Mouse (Mus musculus): ENCODE results near the gene Tatdn2. TPM values are rescaled to one million over a fixed set of nuclear protein-coding genes. Genes with fewer than 3 reads are reported as not detected.

Tatdn2 gene
- polyA plus RNA-seq, 1 experiment: 41.0 TPM

DNA sequence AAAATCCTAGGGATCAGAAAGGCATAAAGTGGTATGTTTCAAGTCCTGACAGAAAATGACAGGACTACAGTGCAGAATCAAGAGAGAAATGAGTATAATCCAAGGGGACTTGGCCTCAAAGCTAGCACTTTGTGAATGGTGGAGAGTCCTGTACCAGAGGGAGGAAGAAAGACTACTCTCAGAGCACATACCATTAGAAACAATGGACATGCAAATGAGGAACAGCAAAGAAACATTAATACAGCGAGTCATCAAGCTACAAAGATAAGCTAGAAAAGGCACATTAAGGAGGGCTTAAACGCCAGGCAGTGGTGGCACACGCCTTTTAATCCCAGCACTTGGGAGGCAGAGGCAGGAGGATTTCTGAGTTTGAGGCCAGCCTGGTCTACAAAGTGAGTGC is 34.4 kb downstream of the Tatdn2 start:
- Histone ChIP-seq H3ac (ENCODE audit: control insufficient read depth, insufficient read length, low read depth) (no peak overlapping the region), H3K27me3 (ENCODE audit: control insufficient read depth, insufficient read depth, insufficient read length) (no peaks in the 10 kb centered on the region), H3K79me2 (ENCODE audit: control insufficient read depth, insufficient read depth) (peaks cover 26% of the 10 kb centered on the region), H3K36me3 (ENCODE audit: control insufficient read depth, insufficient read depth) (peaks cover 95% of the 10 kb centered on the region), H3K79me3 (ENCODE audit: low read depth) (peaks cover 2% of the 10 kb centered on the region), H3K4me3 (ENCODE audit: insufficient read depth, poor library complexity, severe bottlenecking) (no peak overlapping the region)
- TF ChIP-seq MYOD1 (IDR thresholded peaks at IDR 0.05; ENCODE audit: control insufficient read depth, insufficient read length, low read depth) (no peak), USF1 (IDR thresholded peaks at IDR 0.05; ENCODE audit: low read depth) (no peak), CEBPB (IDR thresholded peaks at IDR 0.05; ENCODE audit: low read depth) (no peak), MYOG (IDR thresholded peaks at IDR 0.05; ENCODE audit: control insufficient read depth, extremely low read depth, insufficient read length) (no peak), FOSL1 (IDR thresholded peaks at IDR 0.05; ENCODE audit: insufficient read depth, low read length, poor library complexity, severe bottlenecking) (no peak), MAX (IDR thresholded peaks at IDR 0.05) (no peak), CTCF (IDR thresholded peaks at IDR 0.05; ENCODE audit: control insufficient read depth, insufficient read depth, insufficient read length) (no peak)

DNA sequence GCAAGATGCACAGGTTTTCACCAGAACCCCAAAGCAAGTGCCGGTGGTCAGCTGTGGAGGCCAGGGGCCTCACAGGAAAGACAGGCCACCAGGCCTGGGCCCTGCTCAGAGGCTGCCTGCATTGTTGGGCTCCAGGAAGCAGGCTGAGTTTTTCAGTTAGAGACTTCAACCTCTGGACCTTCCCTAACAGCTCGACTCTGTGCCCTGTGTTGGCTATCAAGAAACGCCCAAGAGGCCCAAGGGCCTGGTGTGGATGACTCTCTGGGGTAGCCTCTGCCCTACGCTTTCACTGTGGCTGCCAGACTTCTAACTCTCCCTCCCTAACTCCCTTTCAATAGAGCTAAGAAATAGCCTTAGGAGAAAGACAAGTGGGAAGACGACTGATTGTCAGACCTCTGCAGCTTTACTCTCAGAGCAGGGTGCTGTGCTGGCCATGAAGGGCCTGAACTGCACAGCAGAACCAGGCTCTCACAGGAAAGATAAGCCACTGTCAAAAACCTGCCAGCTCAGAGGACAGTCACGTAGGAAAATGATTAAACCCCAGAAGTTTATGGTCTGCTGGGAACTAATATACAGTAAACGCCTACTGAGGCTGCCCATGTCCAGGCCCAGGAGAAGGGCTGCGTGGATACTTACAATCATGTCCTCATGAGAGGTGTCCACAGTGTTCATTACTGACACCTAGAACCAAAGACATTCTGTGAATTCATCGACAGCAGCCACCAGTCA is 40.6 kb downstream of the Tatdn2 start:
- peaks cover 61% of the 10 kb centered on the region for H3K36me3 ChIP-seq (ENCODE audit: control insufficient read depth, insufficient read depth)
- H3K79me3 ChIP-seq (ENCODE audit: low read depth): peaks cover 32% of the 10 kb centered on the region
- H3K4me3 ChIP-seq (ENCODE audit: insufficient read depth, poor library complexity, severe bottlenecking): no peak overlapping the region
- peaks cover 54% of the 10 kb centered on the region for H3K79me2 ChIP-seq (ENCODE audit: control insufficient read depth, insufficient read depth)
- TF ChIP-seq FOSL1 (IDR thresholded peaks at IDR 0.05; ENCODE audit: insufficient read depth, low read length, poor library complexity, severe bottlenecking) (no peak), MYOG (IDR thresholded peaks at IDR 0.05; ENCODE audit: control insufficient read depth, extremely low read depth, insufficient read length) (no peak)
- no peaks in the 10 kb centered on the region for H3K27me3 ChIP-seq (ENCODE audit: control insufficient read depth, insufficient read depth, insufficient read length)
- H3ac ChIP-seq (ENCODE audit: control insufficient read depth, insufficient read length, low read depth): no peak overlapping the region

DNA sequence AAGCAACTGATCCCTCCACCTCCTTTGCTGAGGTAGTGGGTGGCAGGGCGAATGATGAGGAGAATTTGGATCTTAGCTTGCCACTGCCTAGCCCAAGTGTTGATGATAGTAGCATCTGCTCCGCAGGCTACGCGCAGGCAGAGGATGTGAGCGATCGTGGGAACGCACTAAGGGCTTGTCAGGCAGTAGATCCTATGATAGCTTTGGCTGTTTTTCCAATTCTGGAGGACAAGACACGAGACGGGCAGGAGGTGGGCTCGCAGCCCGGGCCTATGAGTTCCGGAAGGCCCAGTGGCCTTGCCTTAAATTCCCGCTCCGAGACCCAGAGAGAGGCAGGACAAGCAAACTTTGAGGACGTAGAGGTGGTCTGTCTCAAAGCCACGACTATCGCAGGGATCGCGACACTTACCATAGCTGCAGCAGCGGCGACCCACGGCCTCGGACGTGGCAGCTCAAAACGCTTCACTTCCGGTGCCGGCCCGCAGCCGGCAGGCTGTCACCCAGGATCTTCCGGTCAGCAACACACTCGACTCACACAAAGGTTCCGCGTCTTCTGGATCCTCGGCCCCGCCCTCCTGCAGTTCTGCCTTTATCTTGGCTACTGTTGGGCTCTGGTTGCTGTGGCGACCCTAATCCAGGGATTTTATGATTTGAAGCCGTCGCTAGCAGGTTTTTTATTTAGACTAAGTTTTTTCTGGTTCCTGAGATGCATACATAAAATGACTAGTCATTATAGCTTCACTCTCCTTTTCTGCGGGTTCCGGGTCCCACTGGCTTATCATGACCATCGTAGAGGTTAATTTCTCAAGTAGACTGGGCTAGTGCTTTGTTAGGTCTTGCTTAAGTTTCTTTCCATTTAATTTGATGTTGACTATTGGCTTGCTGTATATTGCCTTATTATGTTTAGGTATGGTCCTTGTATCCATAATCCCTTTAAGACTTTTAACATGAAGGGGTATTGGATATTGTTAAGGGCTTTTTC is 43.7 kb downstream of the Tatdn2 start, which contains the start of gene Sec13:
Gene Sec13, minus strand, starts transcription at position 508 of the 982 bp plus-strand sequence.
- peak within 1 kb of the TSS; percentile 97 for H3K4me3 ChIP-seq (ENCODE audit: insufficient read depth, poor library complexity, severe bottlenecking)
- H3K27me3 ChIP-seq (ENCODE audit: control insufficient read depth, insufficient read depth, insufficient read length): peaks cover 23% of the 10 kb centered on the region
- peaks cover 30% of the 10 kb centered on the region for H3K79me3 ChIP-seq (ENCODE audit: low read depth)
- TF ChIP-seq MAX (IDR thresholded peaks at IDR 0.05) (peak; percentile 65), CTCF (IDR thresholded peaks at IDR 0.05; ENCODE audit: control insufficient read depth, insufficient read depth, insufficient read length) (no peak)
- H3ac ChIP-seq (ENCODE audit: control insufficient read depth, insufficient read length, low read depth): peak within 1 kb of the TSS; percentile 80
- H3K79me2 ChIP-seq (ENCODE audit: control insufficient read depth, insufficient read depth): peaks cover 50% of the 10 kb centered on the region
- H3K36me3 ChIP-seq (ENCODE audit: control insufficient read depth, insufficient read depth): peaks cover 30% of the 10 kb centered on the region

DNA sequence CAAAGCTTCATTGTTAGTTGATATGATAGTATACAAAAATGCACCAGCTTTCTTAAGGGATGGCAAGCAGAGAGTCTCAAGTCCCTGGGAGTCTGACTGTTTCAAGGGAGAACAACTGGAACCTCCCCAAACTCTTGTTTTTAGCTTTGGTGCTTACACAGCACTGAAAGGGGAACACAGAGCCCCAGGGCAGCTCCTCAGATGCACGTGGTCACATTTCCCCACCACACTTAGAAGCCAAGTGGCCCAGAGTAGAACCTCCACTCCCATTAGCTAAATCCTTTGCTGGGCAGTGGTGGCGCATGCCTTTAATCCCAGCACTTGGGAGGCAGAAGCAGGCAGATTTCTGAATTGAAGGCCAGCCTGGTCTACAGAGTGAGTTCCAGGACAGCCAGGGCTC is 44.6 kb downstream of the Tatdn2 start:
- no peak overlapping the region for H3K4me3 ChIP-seq (ENCODE audit: insufficient read depth, poor library complexity, severe bottlenecking)
- H3K79me2 ChIP-seq (ENCODE audit: control insufficient read depth, insufficient read depth): peaks cover 41% of the 10 kb centered on the region
- H3K27me3 ChIP-seq (ENCODE audit: control insufficient read depth, insufficient read depth, insufficient read length): peaks cover 32% of the 10 kb centered on the region
- no peak overlapping the region for H3ac ChIP-seq (ENCODE audit: control insufficient read depth, insufficient read length, low read depth)
- TF ChIP-seq MYOG (IDR thresholded peaks at IDR 0.05; ENCODE audit: control insufficient read depth, extremely low read depth, insufficient read length) (no peak), CTCF (IDR thresholded peaks at IDR 0.05; ENCODE audit: control insufficient read depth, insufficient read depth, insufficient read length) (no peak), MYOD1 (IDR thresholded peaks at IDR 0.05; ENCODE audit: control insufficient read depth, insufficient read length, low read depth) (no peak), MAX (IDR thresholded peaks at IDR 0.05) (no peak), USF1 (IDR thresholded peaks at IDR 0.05; ENCODE audit: low read depth) (no peak), CEBPB (IDR thresholded peaks at IDR 0.05; ENCODE audit: low read depth) (no peak), FOSL1 (IDR thresholded peaks at IDR 0.05; ENCODE audit: insufficient read depth, low read length, poor library complexity, severe bottlenecking) (no peak)
- peaks cover 23% of the 10 kb centered on the region for H3K36me3 ChIP-seq (ENCODE audit: control insufficient read depth, insufficient read depth)
- peaks cover 30% of the 10 kb centered on the region for H3K79me3 ChIP-seq (ENCODE audit: low read depth)

DNA sequence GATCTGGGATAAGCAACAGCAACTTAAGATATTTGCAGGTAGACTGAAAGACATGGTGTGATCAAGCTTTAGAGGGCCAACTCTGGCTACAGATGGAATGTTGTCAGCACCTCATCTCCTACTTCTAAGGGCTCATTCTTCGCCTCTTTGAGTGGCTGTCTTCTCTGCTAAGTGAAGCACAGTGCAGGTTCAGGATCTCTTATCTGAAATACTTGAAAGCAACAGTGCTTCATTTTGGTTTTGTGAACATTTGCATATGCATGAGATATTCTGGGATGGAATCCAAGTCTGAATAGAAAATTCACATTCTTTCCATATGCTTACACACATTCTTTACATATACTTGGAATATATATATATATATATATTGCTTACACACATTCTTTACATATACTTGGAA is 45.5 kb downstream of the Tatdn2 start:
- TF ChIP-seq USF1 (IDR thresholded peaks at IDR 0.05; ENCODE audit: low read depth) (no peak), MAX (IDR thresholded peaks at IDR 0.05) (no peak), MYOD1 (IDR thresholded peaks at IDR 0.05; ENCODE audit: control insufficient read depth, insufficient read length, low read depth) (no peak), FOSL1 (IDR thresholded peaks at IDR 0.05; ENCODE audit: insufficient read depth, low read length, poor library complexity, severe bottlenecking) (no peak)
- peaks cover 30% of the 10 kb centered on the region for H3K79me3 ChIP-seq (ENCODE audit: low read depth)
- H3K27me3 ChIP-seq (ENCODE audit: control insufficient read depth, insufficient read depth, insufficient read length): peaks cover 37% of the 10 kb centered on the region

More for the DNA sequence above, 45.5 kb downstream of the Tatdn2 start:
- peaks cover 15% of the 10 kb centered on the region for H3K36me3 ChIP-seq (ENCODE audit: control insufficient read depth, insufficient read depth)
- no peak overlapping the region for H3ac ChIP-seq (ENCODE audit: control insufficient read depth, insufficient read length, low read depth)
- peaks cover 34% of the 10 kb centered on the region for H3K79me2 ChIP-seq (ENCODE audit: control insufficient read depth, insufficient read depth)
- no peak overlapping the region for H3K4me3 ChIP-seq (ENCODE audit: insufficient read depth, poor library complexity, severe bottlenecking)
